Mouse (Mus musculus) retina, embryonic 14.5 days (tissue): Measurements from ENCODE around the gene Gucy2g.
A peak's percentile ranks its signal among the peaks of the same experiment; 100 is the strongest.

Experiments
- DNase-seq: peaks from one replicate; pipeline ENCODE4 v3.0.0-alpha.2; 2015; ENCODE audit warnings: low spot score

Gucy2g gene

DNA sequence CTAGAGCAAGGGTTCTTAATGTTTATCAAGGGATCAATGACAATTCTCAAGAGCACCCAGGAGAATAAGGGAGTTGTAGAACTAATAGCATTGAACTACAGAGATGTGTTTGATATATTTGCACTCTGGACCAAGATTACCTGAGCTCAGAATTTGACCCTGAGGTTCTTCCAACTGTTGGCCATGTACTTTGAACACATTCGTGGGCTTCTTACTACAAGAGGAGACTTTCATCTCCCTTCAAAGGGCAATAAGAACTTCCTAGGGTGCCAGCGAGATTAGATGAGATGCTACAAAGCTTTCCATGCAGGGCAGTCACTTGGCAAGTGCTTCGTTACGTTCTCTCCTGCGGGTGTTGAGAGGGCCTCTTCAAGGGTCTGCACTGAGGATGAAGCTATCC, 6.5 kb upstream of the Gucy2g start:
- no peak for DNase-seq

DNA sequence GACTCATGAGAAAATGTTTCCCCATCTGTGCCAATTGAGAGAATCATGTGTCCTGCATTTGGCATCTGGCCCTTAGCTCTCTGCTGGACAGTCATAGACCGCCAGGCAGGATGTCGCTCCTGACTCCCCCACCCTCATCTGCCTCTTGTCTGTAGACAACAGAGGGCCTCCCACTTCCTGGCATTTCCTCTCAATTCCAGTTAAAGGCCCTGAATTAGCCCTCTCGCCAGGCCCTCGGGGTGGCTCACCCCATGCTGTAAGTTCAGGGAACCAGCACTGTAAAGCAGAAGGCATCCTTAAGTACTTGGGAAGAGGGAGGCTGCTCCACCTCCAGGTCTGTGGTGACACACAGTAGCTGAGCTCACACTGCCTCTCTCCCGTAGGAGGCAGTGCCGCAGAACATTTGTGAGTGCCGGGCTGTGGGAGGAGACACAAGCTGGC, 3.8 kb upstream of the Gucy2g start:
- no peak for DNase-seq

DNA sequence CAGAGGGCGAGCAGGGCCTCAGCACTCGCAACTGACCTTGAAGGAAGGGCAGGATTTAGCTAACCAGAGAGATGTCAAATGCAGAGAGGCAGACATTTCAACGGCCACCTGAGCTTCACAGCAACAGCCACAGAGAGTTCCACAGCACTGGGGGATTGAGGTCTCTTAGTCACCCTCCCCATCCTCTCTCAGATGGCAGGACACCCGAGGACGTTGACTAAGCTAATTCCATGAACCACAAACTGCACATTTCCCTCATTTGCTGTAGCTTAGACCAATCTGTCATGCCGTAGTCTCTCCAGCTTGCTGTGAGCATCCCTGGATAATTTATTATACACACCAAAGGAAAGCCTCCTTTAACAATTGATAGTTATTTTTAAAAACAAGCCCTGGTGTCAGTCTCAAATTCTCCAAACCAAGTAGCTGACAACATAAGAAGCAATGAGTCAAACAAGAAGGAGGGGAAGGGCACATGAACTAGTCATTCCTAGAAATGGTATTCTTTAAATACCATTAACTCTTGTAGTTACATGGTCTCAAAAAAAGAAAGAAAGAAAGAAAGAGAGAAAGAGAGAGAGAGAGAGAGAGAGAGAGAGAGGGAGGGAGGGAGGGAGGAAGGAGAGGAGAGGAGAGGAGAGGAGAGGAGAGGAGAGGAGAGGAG, 1.1 kb downstream of the Gucy2g start:
- DNase-seq, result no peak

DNA sequence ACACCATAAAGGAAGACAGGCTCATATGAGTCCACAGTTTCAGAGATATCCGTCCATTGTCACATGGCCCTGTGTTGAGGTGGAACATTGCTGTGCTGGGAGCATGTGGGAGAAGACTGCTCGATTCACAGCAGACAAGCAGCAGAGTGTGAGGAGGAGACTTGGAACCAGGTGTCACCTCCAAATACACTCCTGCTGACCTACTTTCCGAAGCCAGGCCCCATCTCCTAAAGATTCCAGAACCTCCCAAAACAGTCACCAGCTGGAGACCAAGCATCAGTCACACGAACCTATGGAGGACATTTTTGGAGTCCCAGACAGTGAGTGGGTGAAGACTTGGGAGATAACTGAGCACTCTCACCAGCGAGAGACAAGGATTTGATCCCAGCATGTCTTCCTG, 4.5 kb downstream of the Gucy2g start:
- no peak for DNase-seq

DNA sequence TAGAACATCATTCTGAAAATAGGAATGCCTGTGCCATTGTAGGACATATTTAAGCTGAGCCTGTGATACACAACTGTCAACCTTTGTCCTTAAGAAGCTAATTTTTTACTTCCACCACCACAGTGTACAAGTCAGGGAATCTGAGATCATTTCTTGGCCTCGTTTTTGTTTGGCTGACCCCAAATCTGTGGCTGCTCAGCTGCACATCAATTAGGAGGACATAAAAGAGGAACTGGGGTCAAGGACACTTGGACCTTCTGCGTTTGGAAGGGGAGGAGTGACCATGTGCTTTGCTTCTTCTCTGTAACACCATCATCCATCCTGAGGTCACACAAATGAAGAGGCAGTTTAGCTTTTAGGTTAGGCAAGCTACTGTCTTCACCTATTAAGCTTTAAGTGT, 5.0 kb downstream of the Gucy2g start:
- no peak for DNase-seq

DNA sequence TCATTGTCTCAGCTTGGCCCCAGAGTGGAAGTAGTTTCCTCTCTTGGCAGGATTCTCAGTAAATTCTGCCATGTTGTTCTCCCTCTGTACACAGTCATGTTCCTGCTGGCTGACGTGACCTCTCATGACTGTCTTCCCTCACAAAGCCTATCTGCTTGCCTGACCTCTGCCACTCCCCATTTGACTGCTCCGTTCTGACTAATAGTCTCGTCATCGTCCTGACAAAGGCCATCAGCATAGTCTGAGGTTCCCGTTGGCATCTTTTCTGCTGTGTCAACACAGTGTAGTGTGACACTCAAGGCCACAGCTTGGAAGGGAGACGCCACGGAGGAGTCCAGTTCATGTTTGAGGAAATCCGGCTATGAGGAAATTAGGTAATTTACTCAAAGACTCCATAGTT, 8.9 kb downstream of the Gucy2g start:
- no peak for DNase-seq

DNA sequence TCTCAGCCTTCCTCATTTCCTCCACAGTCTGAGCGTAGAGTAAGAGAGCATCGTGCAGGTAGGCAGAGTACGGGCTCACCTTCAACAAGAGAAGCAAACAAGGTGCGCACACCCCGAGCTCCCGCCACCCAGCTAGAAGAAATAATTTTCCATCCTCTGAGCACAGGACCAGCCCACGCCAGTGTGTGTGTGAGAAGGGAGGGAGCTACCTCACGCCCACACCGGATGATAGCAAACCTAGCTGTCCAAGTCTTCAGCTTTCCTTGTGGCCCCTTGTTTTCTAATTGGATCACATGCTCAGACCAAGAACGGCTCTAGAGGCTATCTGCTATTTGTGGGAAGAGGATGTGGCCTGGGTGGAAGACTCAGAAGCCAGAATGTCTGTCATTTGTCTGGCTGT, 10.0 kb downstream of the Gucy2g start:
- DNase-seq, result no peak

DNA sequence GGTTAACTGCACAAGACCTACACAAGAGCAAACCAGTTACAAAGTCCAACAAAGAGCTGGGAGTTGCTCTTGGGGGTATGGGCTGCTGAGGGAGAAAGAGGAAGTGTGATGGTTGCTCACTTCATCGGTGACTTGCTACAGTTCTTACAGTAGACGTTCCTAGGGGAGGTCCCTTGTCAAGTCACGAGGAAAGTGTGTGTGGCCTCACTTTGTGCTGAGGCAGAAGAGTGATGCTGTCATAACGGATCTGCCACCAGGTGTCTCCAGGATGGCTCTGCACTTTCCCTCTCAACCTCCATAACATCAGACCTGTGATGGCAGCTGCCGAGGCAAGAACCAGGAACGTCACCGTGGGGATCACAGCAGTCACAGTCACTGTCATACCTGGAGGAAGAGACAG, 13.9 kb downstream of the Gucy2g start:
- no peak for DNase-seq

DNA sequence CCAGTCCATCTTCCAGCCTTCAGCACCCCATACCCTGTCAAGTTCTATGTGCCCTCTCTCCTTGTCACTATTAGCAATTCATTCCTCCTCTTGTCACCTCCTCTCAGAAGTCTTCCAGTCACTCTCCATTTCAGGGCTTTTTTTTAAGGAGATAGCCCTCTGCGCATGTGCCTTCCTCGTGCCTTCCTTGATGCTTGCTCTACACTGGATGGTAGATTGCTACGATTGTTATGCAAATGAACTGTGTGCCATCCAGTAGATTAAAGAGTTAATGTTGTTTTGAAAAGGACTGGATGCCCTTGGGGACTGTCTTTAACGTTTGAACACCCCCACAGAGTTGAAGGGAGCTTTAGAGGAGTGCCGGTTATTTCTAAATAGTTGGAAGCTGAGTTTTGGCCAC, 14.4 kb downstream of the Gucy2g start:
- DNase-seq, result no peak

DNA sequence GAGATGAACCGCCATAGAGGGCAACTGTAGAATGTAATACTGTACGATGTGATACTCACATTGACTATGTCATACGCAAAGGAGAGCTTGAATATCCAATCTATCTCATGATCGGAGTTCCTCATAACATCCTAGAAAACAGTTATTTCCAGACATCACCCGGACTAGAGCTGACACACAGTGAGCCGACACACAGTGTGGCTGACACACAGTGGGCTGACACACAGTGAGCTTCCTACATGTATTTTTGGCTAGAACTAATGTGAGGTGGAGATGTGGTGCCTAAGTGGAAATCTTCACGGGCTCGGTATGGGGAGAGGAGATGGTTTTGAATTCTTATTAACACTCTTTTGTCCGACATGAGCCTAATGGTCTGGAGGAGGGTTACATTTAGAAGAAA, 18.8 kb downstream of the Gucy2g start:
- no peak for DNase-seq

DNA sequence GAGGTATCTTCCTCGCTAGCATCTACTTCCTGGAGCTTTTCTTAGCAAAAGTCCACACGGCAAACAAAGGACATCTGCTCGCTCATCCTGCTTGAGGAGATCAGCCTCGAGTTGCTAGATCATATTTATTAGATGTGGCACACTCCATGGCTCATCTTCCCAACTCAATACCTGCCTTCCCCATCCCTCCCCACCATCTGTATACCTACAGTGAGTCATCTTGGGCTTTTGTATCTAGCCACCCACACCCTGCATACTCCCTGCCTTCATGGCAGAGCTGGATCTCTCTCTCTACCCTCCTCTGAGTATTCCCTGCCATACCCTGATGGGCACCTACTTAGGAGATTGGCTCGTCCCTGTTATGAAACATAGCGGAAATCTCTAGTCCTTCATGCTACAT, 19.8 kb downstream of the Gucy2g start:
- no peak for DNase-seq

DNA sequence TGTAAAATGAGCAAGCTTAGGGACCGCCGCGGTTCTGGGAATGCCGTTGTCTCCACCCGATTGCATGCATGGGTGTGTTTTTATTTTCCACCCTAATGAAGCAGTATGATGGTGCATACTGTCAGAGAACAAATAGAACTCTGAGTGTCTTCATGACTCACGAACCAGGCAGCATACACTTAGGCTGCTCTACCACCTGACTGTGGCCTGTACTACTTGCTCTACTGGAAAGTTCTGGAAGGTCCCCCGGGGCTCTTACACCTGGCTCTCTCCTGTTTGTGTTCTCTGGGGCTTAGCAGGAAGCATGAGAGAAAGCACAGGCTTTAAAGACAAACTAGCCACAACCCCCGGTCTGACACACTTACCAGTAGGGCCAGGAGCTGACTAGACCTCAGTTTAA, 21.7 kb downstream of the Gucy2g start:
- DNase-seq, result no peak

DNA sequence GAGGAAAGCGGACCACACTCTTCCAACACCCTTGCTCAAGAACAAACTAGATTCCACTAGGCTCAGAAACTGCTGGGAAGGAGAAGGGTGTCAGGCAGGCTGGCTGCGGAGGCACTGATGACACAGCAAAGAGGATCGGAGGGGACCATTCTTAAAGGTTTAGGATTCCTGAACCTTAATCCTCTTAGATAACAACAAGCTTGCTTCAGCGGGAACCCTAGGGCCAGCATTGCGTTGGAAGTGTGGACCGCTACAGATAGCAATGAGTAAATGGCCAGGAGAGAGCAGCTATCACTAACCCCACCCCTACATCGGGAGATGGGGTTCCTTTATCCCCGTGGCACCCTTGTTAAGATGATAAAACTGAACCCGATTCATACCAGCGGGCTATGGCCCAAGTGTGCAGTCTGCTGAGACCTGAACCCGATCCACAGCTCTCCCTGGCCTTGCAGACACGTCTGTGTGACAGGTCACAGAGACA, 22.3 kb downstream of the Gucy2g start:
- no peak for DNase-seq

DNA sequence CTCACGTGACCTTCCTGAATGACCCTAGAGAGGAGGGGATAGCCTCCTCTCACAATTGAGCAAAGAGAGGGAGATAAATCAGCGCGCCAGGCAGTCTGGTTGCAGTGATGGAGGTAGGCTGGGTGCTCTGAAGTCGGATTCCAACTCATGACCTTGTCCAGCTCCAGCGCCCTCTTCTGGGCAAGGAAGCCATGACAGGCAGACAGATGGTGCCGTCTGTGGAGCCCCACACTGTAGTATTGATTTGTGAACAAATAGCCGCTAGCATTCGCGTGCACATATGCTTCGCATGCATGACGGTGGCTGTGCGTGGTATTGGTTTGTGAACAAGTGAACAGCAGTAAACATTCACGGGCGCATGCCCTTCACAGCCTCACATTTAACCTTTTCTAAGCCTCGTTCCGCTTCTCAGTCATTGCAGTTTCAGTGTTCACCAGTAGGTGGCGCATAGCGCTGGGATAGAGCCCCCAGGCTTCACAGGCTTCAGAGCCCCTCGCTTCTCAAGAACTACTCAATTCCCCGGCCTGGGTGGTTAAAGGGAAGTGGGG, 22.8 kb downstream of the Gucy2g start:
- peak; percentile 97 for DNase-seq

DNA sequence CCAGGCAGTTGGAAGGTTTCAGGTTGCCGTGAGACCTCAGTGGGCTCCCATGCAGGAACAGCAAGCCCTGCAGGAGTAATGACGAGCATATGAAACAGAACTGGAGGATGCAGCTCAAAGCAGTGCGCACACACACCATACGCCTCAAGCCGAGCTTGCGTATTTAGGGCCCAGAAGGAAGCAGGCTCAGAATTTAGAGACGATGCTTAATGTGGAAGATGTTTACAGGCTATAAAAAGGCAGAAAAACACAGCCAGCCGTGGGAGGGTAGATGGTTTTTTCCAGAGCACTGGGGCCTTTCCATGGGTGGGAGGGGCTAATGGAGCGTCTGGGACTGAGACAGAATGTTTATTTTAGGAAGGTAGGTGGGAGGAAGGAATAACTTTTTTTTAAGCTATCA, 23.7 kb downstream of the Gucy2g start:
- DNase-seq, result no peak

DNA sequence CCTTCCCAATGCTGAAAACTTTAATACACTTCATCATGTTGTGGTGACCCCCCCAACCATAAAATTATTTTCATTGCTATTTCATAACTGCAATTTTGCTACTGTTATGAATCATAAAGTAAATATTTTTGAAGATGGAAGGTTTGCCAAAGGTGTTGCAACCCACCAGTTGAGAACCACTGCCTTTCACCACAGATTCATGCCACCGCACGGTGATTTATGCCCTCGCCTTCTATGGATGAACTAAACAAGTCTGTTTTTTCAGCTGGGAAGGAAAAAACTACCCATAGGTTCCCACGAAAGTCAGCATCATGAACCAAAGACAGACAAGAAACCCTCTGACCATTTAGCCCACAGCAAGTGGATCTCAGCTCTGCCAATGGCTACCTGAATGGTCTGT, 24.2 kb downstream of the Gucy2g start:
- no peak for DNase-seq

DNA sequence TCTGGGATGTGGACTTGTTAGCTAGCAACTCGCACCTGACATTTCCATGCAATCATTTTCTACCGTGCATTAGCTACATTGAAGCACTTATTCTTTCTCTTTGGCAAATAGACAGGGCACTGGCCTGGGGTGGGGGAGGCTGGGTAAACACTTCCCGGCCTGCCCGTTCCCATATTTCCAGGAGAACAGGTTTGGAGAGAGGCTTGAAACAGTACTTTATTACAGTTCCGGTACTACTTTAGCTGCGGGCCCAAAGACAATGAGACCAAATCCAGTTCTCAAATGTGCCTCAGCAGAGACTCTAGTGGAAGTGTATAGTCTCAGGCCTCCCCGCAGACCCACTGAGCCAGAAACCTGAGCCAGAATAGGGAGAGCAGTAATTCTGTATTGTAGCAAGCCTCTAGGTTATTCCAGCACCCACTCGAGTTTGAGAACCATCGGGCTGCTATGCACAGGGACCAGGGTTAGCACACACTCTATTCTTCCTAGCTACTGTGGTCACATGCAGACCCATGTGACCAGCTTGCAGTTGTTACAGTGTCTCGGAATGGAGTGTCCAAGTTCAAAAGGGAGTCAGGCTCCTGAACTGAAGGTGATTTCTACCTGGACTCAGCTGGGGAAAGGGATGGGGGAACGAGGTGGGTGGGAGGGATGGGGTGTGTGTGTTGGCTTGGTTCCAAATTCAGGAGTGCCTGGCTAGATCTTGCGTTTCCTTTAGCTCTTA, 27.3 kb downstream of the Gucy2g start:
- no peak for DNase-seq

DNA sequence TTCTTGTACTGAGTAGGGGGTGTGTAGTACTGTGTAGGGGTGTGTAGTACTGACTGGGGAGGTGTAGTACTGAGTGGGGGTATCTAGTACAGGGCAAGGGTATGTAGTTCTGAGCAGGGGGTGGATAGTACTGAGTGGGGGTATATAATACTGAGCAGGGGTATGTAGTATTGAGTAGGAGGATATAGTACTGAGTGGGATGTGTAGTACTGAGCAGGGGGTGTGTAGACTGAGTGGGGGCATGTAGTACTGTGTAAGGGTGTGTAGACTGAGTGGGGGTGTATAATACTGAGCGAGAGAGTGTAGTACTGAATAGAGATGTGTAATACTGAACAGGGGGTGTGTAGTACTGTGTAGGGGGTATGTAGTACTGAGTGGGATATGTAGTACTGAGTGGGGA, 29.3 kb downstream of the Gucy2g start:
- no peak for DNase-seq

DNA sequence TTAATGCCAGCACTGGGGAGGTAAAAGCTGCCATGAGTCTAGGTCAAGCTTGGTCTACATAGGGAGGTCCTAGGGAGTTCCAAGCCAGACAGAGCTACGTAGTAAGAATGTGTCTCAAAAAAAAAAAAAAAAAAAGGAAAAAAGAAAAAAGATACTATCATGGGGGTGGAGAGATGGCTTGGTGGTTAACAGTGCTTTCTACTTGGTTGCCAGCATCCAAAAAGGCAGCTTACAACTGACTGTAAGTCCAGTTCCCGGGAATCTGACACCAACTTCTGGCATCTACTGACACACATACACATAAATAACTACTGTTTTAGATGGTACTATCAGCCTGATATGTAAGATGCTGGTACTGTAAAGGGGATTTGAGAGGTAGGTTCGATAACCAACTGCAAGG, 32.0 kb downstream of the Gucy2g start:
- DNase-seq, result no peak

DNA sequence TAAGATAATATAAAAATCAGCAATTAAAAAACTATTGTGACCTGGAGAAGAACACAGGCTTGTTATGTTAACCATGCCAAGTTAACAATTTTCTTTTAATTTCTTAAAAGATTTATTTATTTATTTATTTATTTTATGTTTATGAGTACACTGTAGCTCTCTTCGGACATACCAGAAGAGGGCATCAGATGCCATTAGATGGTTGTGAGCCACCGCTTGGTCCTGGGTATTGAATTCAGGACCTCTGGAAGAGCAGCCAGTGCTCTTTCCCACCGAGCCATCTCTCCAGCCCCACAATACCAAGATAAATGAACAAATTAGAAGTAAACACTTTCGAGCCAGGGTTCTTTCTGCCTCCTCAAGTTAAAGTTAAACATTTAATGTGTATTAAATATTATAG, 32.4 kb downstream of the Gucy2g start:
- no peak for DNase-seq

DNA sequence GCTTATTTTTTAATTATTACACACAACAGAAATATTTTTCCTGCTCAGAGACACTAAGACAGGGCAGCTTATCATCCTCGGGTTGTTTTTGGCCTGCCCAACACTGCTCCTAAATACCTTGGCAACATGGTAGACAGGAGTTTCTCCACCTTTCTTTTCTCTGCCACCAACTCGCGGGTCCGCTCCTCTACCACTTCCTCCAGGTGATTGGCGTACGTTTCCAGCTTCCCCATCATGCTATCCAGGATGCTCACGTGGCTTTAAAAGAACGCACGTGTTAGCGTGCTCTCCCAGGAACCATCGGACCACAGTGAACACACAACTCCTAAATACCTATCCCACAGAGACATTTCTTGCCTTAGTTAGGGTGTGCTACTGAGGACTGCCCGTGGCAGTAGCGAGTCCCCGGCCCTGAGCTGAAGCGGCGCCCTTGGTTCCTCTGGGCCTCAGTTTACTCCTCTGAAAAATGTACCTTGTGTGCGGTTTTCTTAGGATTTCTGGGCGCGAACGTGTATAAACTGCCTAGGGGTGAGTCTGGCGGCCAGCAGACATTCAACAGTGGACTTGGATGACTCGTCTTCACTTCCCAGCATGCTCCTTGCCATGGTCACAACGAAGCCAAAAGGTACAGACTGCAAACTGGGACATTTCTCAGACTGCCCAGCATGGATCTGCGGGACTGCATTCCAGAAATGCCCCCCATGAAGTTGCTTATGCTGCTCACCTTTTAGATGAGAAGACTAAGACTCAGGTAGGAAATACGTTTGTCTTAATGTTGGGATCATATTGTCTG, 33.1 kb downstream of the Gucy2g start:
- no peak for DNase-seq

DNA sequence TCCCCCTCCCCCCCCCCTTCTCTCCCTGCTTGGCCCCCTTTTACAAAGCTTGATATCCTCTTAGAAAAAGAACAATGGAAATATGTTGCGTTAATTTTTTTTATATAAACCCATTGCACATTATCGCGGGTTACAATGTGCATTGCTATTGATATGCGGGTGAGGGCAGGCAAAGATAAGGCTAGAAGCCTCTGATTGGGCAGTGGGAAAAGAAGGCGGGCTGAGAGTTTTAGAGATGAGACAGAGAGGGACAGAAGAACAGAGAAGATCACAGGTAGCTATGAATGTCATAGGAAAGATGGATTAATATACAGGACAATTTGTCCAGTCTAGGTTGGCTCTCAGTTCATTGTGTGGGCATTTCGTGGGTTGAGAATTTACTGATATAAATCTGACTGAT, 33.8 kb downstream of the Gucy2g start:
- no peak for DNase-seq
